Mouse (Mus musculus) spleen, postnatal 4 days (tissue): ENCODE data around the gene Mettl27.

Experiments used
- DNase-seq, 2 experiments: peaks; one replicate each; pipeline ENCODE4 v3.0.0; 2022; ENCODE audit warnings: low spot score in 2 of 2

Mettl27 gene

DNA sequence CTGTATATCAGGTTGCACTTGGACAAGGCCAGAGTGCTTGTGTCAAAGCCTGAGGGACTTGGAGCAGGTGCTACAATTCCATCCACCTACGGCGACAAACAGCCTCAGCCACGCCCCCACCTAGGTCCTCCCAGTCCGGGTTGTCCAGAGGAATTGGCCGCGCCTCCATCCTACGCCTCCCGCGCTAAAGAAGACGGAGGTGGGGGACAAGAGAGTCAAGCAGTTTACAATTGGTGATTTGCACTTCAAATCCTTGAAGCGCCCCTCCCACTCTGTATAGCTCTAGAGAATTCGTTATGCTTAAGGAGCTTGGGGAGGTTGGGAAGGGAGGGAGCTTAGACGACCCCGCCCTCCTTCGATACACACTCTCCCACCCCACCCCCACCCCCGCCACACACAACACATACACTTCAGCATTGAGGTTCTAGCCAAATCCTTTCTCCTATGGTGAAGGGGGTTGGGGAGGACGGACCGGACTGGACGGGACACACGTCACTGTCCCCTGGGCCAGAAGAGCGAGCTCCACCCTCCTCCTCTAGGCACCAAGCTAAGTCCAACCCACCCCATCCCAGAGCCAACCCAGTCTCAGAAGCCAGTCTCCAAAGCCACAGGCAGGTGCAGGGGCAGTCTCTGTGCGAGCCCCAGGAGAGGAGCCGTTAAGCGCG lies 53.6 kb downstream of the Mettl27 start, which contains the start of gene Cldn3:
TSS of gene Cldn3 (plus strand) at position 582 of the 665 bp plus-strand sequence.
- no peak for DNase-seq

- DNase-seq: no peak
Measured at GRCm38 (mm10) chr5:134986298-134987268, 54.4 kb downstream of the Mettl27 start.

DNA sequence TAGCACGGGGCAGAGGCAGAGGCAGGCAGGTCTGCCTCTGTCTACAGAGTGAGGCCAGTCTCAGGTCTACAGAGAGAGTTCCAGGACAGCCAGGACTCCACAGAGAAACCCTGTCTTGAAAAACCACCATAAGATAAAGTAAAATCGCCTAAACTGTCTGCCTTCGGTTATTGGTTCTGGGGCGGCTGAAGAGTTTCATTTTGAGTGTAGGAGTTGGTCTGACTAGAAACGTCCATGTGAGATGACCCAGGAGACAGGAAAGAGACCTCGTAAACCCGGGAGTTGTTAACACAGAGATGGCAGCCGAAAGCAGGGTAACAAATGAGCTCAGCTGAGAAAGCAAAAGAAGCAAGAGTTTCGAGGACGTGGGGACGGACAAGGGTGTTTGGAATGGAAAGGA lies 57.0 kb downstream of the Mettl27 start:
- no peak for DNase-seq

DNA sequence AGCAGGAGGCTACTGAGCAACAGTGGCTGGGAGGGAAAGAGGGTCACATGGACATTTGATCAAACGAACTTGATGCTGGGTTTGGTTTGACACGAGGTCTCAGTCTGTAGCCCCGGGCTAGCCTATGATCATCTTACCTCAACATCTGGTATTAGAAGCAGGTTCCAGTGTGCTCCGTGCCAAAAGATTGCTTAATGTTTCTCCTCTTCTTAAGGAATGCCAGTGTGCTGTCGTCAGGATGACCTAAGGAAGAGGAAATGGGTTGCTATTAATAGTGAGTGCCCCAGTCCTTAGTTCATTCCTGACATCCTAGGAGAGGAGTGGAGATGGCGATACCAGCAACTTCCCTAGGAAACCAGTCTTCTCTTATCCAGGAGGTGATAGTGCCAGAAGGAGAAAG lies 57.6 kb downstream of the Mettl27 start:
- DNase-seq: no peak
